Mouse (Mus musculus) liver, adult 2 months (tissue): ENCODE measurements around the gene Sept7. TPM values are rescaled to one million over a fixed set of nuclear protein-coding genes. Genes with fewer than 3 reads are reported as not detected.

ENCODE experiments used
- DNase-seq: peaks from one replicate; pipeline ENCODE4 v3.0.0-alpha.2; 2011; ENCODE audit warnings: low read depth, low spot score; ENCODE audit errors: extremely low read depth
- H3K27ac ChIP-seq: fragments of 200-500 bp; replicated peaks from 2 replicates; pipeline ENCODE4 v1.5.1; 2012; ENCODE audit warnings: low read depth, mild to moderate bottlenecking, control low read depth, inconsistent platforms, low read length; ENCODE audit not compliant: insufficient read depth
- H3K27me3 ChIP-seq: fragments of 200-500 bp; 2 replicates; pipeline ENCODE4 v1.6.1; 2012; ENCODE audit warnings: mild to moderate bottlenecking, moderate library complexity, low read length, inconsistent platforms; ENCODE audit not compliant: control insufficient read depth, insufficient read depth
- H3K36me3 ChIP-seq: fragments of 200-500 bp; 2 replicates; pipeline ENCODE4 v1.6.1; 2012; ENCODE audit warnings: low read length, inconsistent platforms; ENCODE audit not compliant: control insufficient read depth, insufficient read depth
- H3K4me1 ChIP-seq: fragments of 200-500 bp; 2 replicates; pipeline ENCODE4 v1.6.1; 2011; ENCODE audit warnings: low read length; ENCODE audit not compliant: control insufficient read depth, insufficient read depth
- H3K4me3 ChIP-seq: fragments of 200-500 bp; 2 replicates; pipeline ENCODE4 v1.5.1; 2011; ENCODE audit warnings: low read depth, mild to moderate bottlenecking, control low read depth, low read length, moderate library complexity; ENCODE audit not compliant: insufficient read depth
- H3K79me2 ChIP-seq: fragments of 200-500 bp; 2 replicates; pipeline ENCODE4 v1.6.1; 2012; ENCODE audit warnings: inconsistent platforms, mild to moderate bottlenecking, low read length, moderate library complexity; ENCODE audit not compliant: control insufficient read depth, insufficient read depth
- H3K9ac ChIP-seq: fragments of 200-500 bp; 2 replicates; pipeline ENCODE4 v1.6.1; 2012; ENCODE audit warnings: low read depth, mild to moderate bottlenecking, control low read depth, inconsistent platforms, low read length
- CTCF ChIP-seq: fragments of 200-500 bp; IDR thresholded peaks from 2 replicates; pipeline ENCODE4 v1.5.1; 2011; ENCODE audit warnings: low read depth, low read length, control low read depth
- POLR2A ChIP-seq: fragments of 200-500 bp; IDR thresholded peaks from 2 replicates; pipeline ENCODE4 v1.6.1; 2011; ENCODE audit warnings: low read length, control low read depth; ENCODE audit not compliant: insufficient read depth; ENCODE audit errors: extremely low read depth
- WGBS: fragments of 180-500 bp; shearing (Covaris S2); methylation state at CpG from one replicate; pipeline ENCODE4 v1.1.7; 2018; 5-methylcytosine and 5-hydroxymethylcytosine counted together
- polyA plus RNA-seq: library from polyadenylated mRNA; depleted of rRNA; stranded (reverse); fragments of >200 nt; gene quantifications from 2 replicates; pipeline ENCODE4 v1.2.3, GENCODE M21; 2012; rRNA removed
- total RNA-seq: library from RNA; depleted of rRNA; stranded (reverse); fragments of >200 nt; gene quantifications from 2 replicates; pipeline ENCODE4 v1.2.3, GENCODE M21; 2014; rRNA removed

Sept7 gene
- 45.2 and 56.5 TPM in 2 replicates for total RNA-seq
- 3.3 and 3.8 TPM in 2 replicates for polyA plus RNA-seq

DNA sequence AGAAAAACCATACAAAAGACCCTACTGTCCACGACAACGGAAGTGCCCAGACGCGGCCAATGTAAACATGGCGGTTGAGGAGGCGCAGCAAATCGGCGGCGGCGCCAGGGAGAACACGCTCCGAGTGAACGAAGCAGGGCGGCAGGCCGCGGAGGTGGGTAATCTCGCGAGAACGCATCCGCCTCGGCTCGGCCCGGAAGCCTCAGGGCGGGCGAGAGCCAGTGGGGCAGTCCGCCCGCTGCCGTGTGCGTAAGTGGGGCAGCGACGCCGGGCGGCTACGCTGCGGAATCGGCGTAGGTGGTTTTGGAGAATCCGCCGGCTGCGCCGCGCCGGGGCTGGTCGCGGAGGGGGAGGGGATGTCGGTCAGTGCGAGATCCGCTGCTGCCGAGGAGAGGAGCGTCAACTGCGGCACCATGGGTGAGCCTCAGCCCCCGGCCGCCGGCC, at the start of gene Sept7:
TSS of gene Sept7 (plus strand) at position 157 of the 444 bp plus-strand sequence.
- Histone ChIP-seq H3K4me3 (peak within 1 kb of the TSS; percentile 93), H3K4me1 (peaks cover 4% of the 10 kb centered on the region), H3K9ac (peak within 1 kb of the TSS; percentile 81), H3K36me3 (no peaks in the 10 kb centered on the region), H3K79me2 (peaks cover 7% of the 10 kb centered on the region; the same call in 1 of the 2 replicates), H3K27ac (peak within 1 kb of the TSS; percentile 88), H3K27me3 (no peaks in the 10 kb centered on the region)
- DNase-seq, result peak; percentile 88
- TF ChIP-seq CTCF (no peak), POLR2A (peak; percentile 58; the same call in 1 of the 2 replicates)
- WGBS, result under 1% methylated on average over 53 of the region's 54 CpGs

DNA sequence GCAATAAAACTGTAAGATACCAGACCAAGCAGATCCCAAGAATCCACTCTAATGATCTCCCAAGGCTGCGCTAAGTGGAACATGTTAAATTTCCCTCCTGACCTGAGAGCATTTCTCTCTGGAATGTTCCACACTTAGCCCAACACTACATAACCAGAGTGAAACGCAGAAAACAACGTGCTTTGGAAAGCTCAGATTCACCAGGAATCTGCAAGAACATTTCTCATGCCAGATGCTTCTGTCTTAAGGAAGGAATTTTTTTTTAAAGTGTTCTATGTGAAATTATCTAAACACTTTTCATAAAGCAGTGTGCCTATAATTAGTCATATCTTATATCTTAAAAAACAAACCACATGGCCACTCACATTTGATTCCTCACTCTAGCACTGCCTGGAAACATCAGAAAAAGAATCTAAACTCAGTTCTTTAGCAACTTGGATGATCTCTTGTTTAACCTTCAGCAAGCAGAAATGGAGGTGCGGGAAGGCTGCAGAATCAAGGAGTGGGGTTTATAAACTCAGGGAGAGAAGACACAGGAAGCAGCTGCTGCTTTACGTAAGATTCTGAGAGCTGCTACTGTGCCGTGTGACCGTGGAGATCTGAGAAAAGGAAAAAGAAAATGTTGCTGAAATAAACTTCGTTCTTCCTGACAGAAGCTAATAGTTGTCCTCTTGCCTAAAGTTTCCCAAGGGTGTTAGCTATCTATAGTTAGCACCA, 44.0 kb upstream of the Sept7 start:
- Histone ChIP-seq H3K4me1 (no peaks in the 10 kb centered on the region), H3K27ac (no peak overlapping the region), H3K9ac (no peak overlapping the region), H3K27me3 (no peaks in the 10 kb centered on the region), H3K4me3 (no peak overlapping the region), H3K79me2 (no peaks in the 10 kb centered on the region), H3K36me3 (no peaks in the 10 kb centered on the region)
- DNase-seq, result no peak
- TF ChIP-seq POLR2A (no peak), CTCF (no peak)
- 78% methylated on average over 8 of the region's 8 CpGs for WGBS

DNA sequence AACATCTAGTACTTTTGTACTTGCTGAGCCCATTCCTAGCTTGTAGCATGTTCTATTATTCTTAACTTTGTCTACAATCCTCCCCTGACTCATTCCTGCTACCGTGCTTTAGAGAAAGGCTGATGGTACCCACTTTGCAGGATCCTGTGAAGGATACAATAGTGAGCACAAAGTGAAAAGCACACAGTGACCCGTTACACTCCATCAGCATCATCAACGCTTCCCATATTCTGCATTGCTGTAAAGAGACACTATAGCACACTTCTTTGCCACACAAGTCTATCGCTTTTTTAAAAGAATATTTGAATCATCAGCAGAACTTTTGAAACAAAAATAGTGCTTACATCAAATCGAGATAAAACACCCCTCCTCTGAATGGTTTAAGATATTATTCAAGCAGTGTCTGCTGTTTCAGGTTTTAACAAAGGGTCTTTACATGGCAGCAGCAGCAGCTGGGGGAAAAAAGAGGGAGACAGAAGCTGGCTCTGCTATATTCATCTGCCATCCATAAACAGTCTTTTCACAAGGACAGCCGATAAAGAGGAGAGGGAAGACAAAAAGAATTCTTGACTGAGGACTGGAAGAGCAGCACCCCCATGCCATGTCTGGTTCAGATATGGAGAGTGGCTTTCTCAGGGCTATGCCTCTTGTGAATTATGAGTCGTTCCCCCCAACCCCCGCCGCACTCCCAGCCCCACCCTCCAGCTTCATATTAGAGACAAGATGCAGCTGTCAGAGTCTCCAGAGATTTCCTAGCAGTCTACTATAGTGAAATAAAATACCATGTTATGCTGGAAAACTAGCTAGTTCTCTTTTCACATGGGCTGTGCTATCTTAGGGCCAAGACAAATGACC, 39.7 kb upstream of the Sept7 start:
- DNase-seq, result no peak
- Histone ChIP-seq H3K4me1 (no peaks in the 10 kb centered on the region), H3K36me3 (no peaks in the 10 kb centered on the region), H3K27ac (no peak overlapping the region), H3K4me3 (no peak overlapping the region), H3K9ac (no peak overlapping the region), H3K27me3 (no peaks in the 10 kb centered on the region), H3K79me2 (no peaks in the 10 kb centered on the region)
- TF ChIP-seq CTCF (no peak), POLR2A (no peak)
- WGBS, result 88% methylated on average over 9 of the region's 9 CpGs

DNA sequence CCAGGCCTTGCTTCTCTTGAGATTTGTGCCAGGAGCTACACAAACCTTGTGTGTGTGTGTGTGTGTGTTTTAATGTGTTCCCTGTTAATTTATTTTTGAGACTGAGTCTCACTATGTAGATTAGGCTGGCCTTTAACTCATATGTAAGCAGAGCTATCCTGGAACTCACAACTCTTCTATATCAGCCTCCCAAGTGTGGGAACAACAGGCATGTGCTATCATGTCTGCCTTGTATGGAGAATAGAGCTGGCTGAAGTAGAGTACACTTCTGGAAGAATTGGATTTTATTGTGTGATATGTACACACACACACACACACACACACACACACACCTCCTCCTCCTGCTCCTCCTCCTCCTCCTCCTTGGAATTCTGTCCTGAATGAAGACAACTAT, 39.1 kb upstream of the Sept7 start:
- DNase-seq, result no peak
- Histone ChIP-seq H3K79me2 (no peaks in the 10 kb centered on the region), H3K27me3 (no peaks in the 10 kb centered on the region), H3K9ac (no peak overlapping the region), H3K27ac (no peak overlapping the region), H3K36me3 (no peaks in the 10 kb centered on the region), H3K4me3 (no peak overlapping the region), H3K4me1 (no peaks in the 10 kb centered on the region)
- no peak for TF ChIP-seq POLR2A
- no peak for TF ChIP-seq CTCF

DNA sequence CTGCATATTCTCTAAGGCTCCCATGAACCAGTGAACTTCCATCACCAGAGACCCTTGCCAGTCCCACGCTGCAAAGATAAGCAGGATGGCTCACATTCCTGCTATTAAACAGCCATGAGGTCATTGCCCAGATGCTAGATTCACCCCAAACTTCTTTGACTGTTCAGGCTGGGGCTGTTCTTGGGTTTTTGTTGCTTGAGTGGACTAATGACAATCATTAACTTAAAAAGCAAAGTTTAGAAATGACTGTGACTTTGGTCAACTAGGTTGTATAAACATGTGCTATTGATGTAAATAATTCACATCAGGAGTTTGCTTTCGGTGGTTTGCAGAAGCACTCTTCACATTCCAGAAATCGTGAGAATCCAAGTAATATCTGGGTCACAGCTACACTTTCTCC, 36.8 kb upstream of the Sept7 start:
- no peak overlapping the region for H3K4me3 ChIP-seq
- H3K9ac ChIP-seq, result no peak overlapping the region
- TF ChIP-seq CTCF, result no peak
- no peak for TF ChIP-seq POLR2A
- H3K4me1 ChIP-seq, result no peaks in the 10 kb centered on the region
- H3K36me3 ChIP-seq, result no peaks in the 10 kb centered on the region
- H3K27ac ChIP-seq, result no peak overlapping the region
- DNase-seq, result peak; percentile 44
- WGBS, result 6% methylated on average over 3 of the region's 3 CpGs
- no peaks in the 10 kb centered on the region for H3K27me3 ChIP-seq
- no peaks in the 10 kb centered on the region for H3K79me2 ChIP-seq
